Mouse (Mus musculus): ENCODE measurements around the gene Ppp1r35.
A peak's percentile ranks its signal among the peaks of the same experiment; 100 is the strongest.

Gene Ppp1r35

DNA sequence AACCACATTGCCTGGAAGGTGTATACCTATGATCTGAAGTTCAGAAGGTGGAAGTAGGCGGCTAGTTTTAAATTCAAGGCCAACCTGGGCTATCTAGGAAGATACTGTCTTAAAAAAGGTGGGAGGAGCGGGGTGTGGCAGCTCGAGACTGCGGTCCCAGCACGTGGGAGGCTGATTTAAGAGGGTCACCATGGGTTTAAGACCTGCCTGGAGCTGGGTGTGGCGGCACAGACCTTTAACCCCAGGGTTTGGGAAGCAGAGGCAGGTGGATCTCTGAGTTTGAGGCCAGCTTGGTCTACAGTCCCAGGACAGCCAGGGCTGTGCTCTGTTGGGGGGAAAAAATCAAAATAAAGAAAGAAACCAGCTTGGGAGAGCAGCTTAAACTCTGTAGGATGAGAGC lies 26.7 kb upstream of the Ppp1r35 start:
- no peak for DNase-seq

DNA sequence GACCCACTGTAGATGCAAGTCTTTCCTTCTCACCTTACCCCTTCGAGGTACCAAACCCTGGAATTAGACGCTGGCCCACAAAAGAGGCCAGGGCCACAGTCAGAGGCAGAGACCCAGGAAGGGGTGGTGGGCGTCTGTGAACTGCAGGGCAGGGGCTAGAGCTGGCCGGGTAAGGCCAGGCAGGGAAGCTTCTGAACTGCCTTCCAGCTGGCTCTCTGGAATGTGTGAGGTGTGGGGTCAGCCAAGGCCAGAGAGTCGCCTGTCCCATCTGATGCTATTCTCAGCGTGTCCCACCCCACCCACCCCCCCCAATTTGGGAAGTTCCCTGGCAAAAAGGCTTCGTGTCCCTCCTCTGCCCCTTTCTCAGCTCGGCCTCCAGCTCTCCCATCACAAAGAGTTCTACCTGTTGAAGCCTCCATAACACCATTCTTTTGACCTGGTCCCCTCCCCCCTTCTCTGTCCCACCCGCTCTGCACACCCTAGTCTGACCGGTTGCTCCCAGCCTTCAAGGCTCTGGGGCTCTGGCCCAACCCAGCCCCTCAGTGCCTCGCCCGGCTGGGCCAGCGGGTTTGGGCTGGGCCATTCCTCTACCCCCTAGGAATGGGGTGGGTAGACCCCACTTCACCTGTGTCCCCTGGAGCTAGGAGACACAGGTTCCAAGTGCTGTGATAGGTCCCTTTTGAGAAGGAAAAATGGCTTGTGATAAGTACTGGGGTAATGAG lies 25.4 kb upstream of the Ppp1r35 start:
- no peak for DNase-seq

DNA sequence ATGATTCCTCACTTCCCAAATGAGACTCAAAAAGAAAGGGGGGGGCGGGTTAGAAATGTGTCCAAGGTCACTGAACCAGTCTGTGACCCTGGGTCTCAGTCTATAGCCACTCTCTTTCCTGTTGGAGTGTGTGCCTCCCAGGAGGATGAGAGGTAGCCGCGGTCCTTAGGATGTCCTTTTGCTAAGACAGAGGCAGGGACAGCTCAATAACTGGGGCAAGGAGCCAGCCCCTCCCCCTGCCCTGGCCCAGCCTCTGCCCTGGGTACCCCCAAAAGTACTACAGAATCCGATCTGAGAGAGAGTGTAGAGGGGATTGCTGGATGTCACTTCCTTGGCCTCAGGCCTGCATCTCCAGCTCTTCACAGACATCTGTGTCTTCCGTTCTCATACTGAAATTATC lies 23.2 kb upstream of the Ppp1r35 start:
- no peak for DNase-seq

GRCm38 (mm10) chr5:137756106-137756505 lies 22.5 kb upstream of the Ppp1r35 start:
- no peak for DNase-seq

DNA sequence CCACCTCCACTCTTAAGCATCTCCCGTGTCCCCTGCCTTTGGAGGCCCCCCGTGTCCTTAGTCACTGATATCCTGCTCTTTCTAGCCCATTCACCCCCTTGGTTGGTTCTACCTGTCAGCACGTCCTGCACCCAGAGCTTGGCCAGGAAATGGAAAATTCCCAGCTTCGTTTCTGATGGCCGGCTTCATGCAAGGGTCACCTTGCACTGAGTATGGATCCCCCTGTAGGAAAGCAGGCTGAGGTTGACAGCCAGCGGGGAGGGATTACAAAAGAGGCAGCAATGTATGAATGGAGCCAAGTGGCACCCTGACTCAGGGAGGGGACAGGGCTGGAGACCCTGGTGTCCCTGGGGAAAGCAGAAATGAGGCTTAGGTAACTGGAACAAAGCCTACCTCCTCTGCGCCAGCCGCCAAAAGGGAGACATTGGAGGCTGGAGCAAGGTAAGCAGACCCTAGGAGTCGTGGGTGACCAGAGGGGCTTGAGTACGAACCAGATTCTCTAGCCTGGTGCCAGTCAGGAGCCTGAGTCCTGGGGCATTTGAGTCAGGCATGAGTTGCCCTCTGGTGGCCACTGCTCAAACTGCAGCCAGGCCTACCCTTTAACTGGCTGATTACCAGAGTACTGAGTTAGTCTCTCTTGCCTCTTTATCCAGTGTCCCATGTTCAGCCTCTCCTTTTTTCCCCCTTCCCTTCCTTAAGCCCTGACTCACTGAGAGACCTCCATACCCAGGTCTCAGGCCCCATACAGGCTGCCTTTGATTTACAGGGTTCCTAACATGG lies 21.6 kb upstream of the Ppp1r35 start:
- peak; percentile 89 for DNase-seq

- peak; percentile 43 for DNase-seq
Measured at GRCm38 (mm10) chr5:137757887-137758286, 20.8 kb upstream of the Ppp1r35 start.

DNA sequence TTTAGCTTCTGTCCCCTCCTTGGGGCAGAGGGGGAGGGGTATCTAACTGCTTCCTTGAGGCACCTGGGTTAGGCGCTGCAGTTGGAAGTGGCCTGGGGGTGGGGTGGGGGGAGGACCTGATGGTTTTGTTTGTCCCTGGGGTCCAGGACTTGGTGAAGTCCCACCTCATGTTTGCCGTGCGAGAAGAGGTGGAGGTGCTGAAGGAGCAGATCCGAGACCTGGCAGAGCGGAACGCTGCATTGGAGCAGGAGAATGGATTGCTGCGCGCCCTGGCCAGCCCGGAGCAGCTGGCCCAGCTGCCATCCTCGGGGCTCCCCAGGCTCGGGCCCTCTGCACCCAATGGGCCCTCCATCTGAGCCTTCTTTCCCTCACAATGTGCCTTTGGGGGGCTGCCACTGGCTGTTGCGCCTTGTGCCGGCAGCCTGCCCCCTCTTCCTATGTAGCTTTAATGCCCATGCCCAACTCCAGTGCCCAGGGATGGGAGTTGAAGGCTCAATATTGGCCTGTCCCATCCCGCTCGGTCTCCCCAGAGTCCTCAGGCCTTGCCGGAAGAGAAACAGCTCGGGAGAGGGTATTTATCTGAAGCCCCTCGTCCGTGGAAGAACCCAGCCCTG lies 19.6 kb upstream of the Ppp1r35 start:
- no peak for DNase-seq

GRCm38 (mm10) chr5:137759971-137760412 lies 18.7 kb upstream of the Ppp1r35 start:
- DNase-seq = peak; percentile 91

GRCm38 (mm10) chr5:137764609-137765340 lies 13.9 kb upstream of the Ppp1r35 start:
- no peak for DNase-seq

GRCm38 (mm10) chr5:137766270-137766669 lies 12.4 kb upstream of the Ppp1r35 start:
- DNase-seq = no peak

DNA sequence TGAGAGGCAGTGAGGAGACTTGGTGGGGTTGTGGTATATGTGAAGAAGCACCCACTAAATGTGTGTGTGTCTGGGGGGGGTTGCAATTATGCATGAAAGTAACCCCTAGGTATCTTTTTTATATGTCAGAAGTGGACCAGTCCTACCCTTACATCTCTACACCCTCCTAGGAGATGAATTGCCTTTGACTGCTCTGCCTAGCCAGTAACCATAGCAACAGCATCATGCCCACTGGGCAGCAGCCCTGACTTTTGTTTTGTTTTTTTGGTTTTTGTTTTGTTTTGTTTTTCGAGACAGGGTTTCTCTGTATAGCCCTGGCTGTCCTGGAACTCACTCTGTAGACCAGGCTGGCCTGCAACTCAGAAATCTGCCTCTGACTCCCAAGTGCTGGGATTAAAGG lies 10.2 kb upstream of the Ppp1r35 start:
- DNase-seq = no peak

DNA sequence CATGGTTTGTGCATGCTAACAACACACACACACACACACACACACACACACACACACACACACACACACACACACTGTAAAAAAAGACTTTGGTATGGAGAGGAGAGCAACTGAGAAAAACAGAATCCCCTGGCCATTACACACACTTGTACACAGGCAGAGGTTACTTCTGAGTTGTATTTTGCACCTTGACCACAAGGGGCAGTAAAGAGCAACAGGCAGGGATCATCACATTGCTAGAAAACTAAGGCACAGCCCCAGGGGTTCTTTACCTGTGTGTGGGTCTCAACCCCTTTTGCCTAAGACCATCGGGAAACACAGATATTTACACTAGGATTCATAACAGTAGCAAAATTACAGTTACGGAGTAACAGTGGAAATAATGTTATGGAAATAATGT lies 7.9 kb upstream of the Ppp1r35 start:
- DNase-seq = no peak

GRCm38 (mm10) chr5:137772755-137773154 lies 5.9 kb upstream of the Ppp1r35 start:
- no peak for DNase-seq

- DNase-seq = no peak
Measured at GRCm38 (mm10) chr5:137775587-137776290, 2.9 kb upstream of the Ppp1r35 start.

DNA sequence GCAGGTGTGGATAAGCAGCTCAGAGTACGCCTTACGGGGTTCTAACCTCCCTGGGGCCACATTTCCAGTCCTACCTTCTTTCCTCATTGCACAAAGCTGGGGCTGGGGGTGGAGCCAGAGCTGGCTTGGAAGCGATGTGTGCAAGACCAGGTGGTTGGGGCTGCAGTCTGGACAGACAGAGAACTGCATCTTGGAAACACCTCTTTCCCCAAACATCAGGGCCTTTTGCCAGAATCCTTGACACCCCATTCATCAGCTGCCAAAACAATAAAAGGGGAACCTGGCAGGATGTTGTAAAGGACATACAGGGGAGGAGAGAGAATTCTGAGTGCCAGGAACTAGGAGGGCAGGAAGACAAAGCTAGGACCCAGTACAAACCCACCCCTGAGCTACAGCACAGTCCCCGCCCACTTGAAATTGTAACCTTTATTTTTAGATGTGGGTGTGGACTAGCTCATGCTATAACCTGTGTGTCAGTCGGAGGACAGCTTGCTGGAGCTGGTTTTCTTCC lies 2.2 kb upstream of the Ppp1r35 start:
- DNase-seq = peak; percentile 68

GRCm38 (mm10) chr5:137777267-137777845 lies 1.3 kb upstream of the Ppp1r35 start:
- DNase-seq = no peak

DNA sequence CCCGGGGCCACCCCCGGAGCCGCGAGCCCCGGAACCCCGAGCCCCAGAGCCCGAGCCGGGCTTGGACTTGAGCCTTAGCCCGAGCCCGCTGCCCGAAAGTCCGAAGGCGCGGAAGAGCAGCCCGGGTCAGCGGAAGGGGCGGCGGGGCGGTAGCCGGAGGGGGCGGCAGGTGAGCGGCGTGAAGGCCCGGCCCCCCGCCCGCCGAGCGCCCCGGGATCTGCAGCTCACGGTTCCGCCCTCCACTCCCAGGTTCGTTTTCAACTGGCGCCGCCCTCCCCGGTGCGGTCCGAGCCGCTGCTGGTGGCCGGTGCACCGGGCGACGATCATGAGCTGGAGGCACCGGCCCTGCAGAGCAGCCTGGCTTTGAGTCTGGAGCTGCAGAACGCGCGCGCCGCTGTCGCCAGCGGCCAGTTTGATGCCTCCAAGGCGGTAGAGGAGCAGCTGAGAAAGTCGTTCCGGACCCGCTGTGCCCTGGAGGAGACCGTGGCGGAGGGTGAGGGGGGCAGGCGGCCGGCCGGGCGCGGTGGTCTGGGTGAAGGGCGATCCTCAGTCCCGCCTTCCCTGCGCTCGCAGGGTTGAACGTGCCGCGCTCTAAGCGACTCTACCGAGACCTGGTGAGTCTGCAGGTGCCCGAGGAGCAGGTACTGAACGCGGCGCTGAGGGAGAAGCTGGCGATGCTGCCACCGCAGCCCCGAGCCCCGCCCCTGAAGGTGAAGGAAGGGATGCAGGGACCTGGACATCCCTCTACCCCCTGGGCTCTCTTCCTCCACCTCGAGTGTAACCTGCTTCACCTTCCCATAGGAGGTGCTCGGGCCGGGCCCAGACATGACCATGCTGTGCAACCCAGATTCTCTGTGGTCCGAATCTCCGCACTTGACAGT lies 644 bp downstream of the Ppp1r35 start:
- peak; percentile 39 for DNase-seq

GRCm38 (mm10) chr5:137781661-137782060 lies 3.0 kb downstream of the Ppp1r35 start:
- DNase-seq = no peak

DNA sequence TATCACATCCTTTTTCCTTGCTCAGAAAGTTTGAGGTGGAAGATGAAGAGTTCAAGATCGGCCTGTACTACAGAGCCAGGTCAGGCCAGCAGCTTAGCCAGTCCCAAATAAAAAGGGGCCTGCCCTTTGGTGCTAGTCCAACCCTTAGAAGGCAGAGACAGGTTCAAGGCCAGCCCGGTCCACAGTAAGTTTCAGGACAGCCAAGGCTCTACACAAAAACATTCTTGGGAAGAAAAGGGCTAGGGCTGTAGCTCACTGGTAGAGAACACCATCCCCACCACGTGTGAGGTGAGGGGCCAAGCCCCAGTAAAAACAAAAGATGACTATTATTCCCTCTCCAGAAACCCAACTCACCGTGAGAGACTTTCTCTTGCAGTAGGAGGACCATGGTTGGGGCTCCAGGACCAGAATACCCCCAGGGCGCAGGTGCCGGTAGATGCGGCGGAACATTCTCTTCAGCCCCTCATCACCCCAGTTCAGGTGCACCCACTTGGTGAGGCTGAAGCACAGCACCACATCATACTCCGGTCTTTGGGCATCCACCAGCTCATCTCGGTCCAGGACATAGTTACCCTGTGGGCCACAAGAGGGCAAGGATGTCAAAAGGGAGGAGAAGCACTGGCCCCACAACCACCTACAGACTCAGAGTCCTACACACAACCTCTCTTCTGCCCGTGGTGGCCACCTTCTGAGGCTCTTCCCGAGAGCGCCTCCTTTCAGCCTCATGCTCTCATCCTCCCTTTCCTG lies 4.3 kb downstream of the Ppp1r35 start:
- no peak for DNase-seq

All from kidney, postnatal 14 days (tissue).